Mouse (Mus musculus) cortical plate, adult 2 months (tissue): ENCODE data around the gene Nubp2. TPM values are rescaled to one million over a fixed set of nuclear protein-coding genes. Genes with fewer than 3 reads are reported as not detected.

Experiments used
- H3K27ac ChIP-seq: fragments of 200-500 bp; 2 replicates; pipeline ENCODE4 v1.5.1; 2012; ENCODE audit warnings: low read length, control low read depth, inconsistent platforms; ENCODE audit not compliant: insufficient read depth
- H3K4me1 ChIP-seq: fragments of 200-500 bp; 2 replicates; pipeline ENCODE4 v1.6.1; 2011; ENCODE audit warnings: low read length; ENCODE audit not compliant: control insufficient read depth, insufficient read depth
- H3K4me3 ChIP-seq: fragments of 200-500 bp; 2 replicates; pipeline ENCODE4 v1.5.1; 2011; ENCODE audit warnings: mild to moderate bottlenecking, low read length, control low read depth; ENCODE audit not compliant: insufficient read depth
- CTCF ChIP-seq: fragments of 200-500 bp; IDR thresholded peaks from 2 replicates; pipeline ENCODE4 v1.5.1; 2011; ENCODE audit warnings: mild to moderate bottlenecking, control low read depth, low read length; ENCODE audit not compliant: insufficient read depth; ENCODE audit errors: extremely low read depth
- POLR2A ChIP-seq: fragments of 200-500 bp; IDR thresholded peaks from 2 replicates; pipeline ENCODE4 v1.6.1; 2011; ENCODE audit warnings: mild to moderate bottlenecking, low read length, control low read depth; ENCODE audit not compliant: insufficient read depth; ENCODE audit errors: extremely low read depth
- polyA plus RNA-seq: library from polyadenylated mRNA; depleted of rRNA; stranded (reverse); fragments of >200 nt; gene quantifications from 2 replicates; pipeline ENCODE4 v1.2.3, GENCODE M21; 2012

Nubp2 gene
- polyA plus RNA-seq, 1 experiment: 27.3 TPM

GRCm38 (mm10) chr17:24902671-24903474 lies 16.7 kb upstream of the Nubp2 start:
- H3K27ac ChIP-seq: no peak overlapping the region
- 0 out of 2 replicates have a peak, but pooled peaks cover 2% of the 10 kb centered on the region for H3K4me1 ChIP-seq
- no peak overlapping the region for H3K4me3 ChIP-seq
- TF ChIP-seq POLR2A: no peak
- TF ChIP-seq CTCF: peak; percentile 16; the same call in 1 of the 2 replicates

DNA sequence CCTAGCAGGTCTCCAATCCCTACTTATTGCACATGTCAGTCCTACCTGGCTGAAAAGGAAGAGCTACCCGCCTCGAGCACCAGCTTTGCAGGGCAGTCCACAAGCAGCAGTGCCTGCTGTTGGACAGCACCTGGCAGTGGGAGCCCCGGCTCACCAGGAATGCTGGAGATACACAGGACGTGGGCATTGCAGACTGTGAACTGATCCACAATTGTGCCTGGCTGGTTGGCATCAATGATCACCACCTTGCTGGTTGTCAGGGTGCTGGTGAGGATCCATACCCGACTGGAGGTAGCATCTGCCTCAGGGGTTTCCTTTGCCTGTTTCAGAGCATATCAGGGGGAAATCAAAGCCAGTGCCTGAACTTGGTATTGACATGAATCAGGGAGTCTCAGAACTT lies 16.0 kb upstream of the Nubp2 start:
- H3K4me3 ChIP-seq: no peak overlapping the region
- peaks cover 3% of the 10 kb centered on the region; the same call in 1 of the 2 replicates for H3K4me1 ChIP-seq
- TF ChIP-seq CTCF (no peak), POLR2A (no peak)
- no peak overlapping the region for H3K27ac ChIP-seq

DNA sequence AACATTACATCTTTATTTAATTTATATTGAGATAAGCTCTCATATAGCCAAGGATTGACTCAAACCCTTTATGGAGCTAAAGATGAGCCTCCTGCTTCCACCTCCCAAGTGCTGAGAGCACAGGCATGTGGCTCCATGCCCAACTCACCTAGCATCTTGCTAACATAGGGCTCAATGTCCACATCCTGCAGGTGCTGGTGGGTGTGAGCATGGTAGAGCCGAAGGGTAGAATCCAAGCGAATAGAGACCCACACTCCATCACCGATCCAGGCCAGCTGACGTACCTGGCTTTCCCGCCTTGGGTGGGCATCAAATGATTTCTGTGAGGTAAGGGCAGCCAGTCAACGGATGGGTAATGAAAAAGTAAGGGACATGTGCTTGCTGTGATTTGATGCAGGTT lies 13.9 kb upstream of the Nubp2 start:
- TF ChIP-seq CTCF: no peak
- TF ChIP-seq POLR2A: no peak
- no peak overlapping the region for H3K4me3 ChIP-seq
- no peak overlapping the region for H3K27ac ChIP-seq
- peaks cover 5% of the 10 kb centered on the region; the same call in 1 of the 2 replicates for H3K4me1 ChIP-seq

- TF ChIP-seq POLR2A: no peak
- TF ChIP-seq CTCF: no peak
- H3K27ac ChIP-seq: no peak overlapping the region
- no peak overlapping the region for H3K4me3 ChIP-seq
- H3K4me1 ChIP-seq: peaks cover 5% of the 10 kb centered on the region; the same call in 1 of the 2 replicates
Observed at GRCm38 (mm10) chr17:24899153-24899552, 13.0 kb upstream of the Nubp2 start.

DNA sequence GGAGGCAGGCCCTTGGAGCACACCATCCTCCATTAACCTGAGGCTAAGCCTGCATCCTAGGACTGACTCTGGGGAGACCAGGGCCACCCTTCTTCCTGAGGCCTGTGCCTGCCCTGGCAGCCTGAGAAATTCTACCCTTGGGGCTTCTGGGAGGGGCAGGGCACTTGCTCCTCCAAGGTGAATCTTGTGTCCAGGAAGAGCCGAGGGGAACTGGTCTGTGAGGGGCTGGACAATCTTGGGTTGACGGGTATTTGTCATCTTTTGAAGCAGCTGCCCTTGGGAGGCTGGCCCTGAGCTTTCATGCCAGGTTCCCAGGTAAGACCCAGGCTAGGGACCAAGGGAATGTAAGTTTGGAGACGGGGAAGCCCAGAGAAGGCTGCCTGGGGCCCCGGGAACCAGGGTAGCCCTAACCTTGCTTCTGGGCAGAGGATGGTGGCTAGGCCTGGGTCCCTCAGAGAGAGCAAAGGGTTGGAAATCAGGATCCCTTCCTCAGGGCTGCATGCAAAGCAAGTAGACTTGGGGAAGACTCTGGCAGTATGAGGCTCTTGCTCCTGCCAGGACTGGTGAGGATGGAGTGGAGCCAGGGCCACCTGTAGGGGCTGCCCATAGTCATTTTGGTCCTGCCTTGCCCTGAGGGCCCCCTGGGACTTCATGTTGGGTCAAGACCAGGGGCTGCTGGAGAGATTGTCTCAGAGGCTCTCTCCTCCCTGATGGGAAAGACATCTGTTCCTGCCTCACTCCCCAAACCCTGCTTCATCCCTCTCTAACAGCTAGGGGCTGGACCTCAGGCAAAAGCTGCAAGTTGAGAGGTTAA lies 12.1 kb upstream of the Nubp2 start:
- Histone ChIP-seq H3K4me3 (peak overlapping the region; percentile 80; the same call in 1 of the 2 replicates), H3K27ac (no peak overlapping the region)

GRCm38 (mm10) chr17:24897600-24897999 lies 11.5 kb upstream of the Nubp2 start:
- Histone ChIP-seq H3K27ac (no peak overlapping the region), H3K4me3 (peak overlapping the region; percentile 80), H3K4me1 (peaks cover 5% of the 10 kb centered on the region; the same call in 1 of the 2 replicates)
- TF ChIP-seq CTCF: no peak
- peak; percentile 16; the same call in 1 of the 2 replicates for TF ChIP-seq POLR2A

More for the DNA sequence above, 12.1 kb upstream of the Nubp2 start:
- TF ChIP-seq POLR2A (no peak; the same call in 1 of the 2 replicates), CTCF (no peak)
- peaks cover 5% of the 10 kb centered on the region; the same call in 1 of the 2 replicates for H3K4me1 ChIP-seq

DNA sequence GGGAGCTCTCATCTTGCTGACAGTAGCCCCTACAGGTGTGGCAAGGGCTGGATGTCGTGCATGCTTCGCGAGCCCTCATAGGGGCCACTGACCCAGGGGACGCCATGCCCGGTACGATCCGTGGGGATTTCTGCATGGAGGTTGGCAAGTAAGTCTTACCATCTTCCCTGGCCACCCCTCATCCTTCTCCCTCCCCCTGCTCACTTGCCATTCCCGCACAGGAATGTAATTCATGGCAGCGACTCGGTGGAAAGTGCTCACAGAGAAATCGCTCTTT lies 10.8 kb upstream of the Nubp2 start:
- TF ChIP-seq CTCF: no peak
- TF ChIP-seq POLR2A: no peak
- Histone ChIP-seq H3K4me1 (peaks cover 5% of the 10 kb centered on the region; the same call in 1 of the 2 replicates), H3K4me3 (peak overlapping the region; percentile 80), H3K27ac (peak overlapping the region; percentile 85)

GRCm38 (mm10) chr17:24896241-24896992 lies 10.3 kb upstream of the Nubp2 start, which contains the start of gene Nme3:
Nme3 (plus strand) TSS chr17:24896500.
- H3K27ac ChIP-seq: peak within 1 kb of the TSS; percentile 85
- H3K4me3 ChIP-seq: peak within 1 kb of the TSS; percentile 80
- peak; percentile 58; the same call in 1 of the 2 replicates for TF ChIP-seq POLR2A
- no peak for TF ChIP-seq CTCF
- H3K4me1 ChIP-seq: peaks cover 5% of the 10 kb centered on the region; the same call in 1 of the 2 replicates
